Mouse (Mus musculus) cerebellum, adult 11-12 months (tissue): ENCODE measurements around the gene Luc7l.

Source experiments
- DNase-seq: peaks from one replicate; pipeline ENCODE4 v3.0.0; 2022

Luc7l gene

DNA sequence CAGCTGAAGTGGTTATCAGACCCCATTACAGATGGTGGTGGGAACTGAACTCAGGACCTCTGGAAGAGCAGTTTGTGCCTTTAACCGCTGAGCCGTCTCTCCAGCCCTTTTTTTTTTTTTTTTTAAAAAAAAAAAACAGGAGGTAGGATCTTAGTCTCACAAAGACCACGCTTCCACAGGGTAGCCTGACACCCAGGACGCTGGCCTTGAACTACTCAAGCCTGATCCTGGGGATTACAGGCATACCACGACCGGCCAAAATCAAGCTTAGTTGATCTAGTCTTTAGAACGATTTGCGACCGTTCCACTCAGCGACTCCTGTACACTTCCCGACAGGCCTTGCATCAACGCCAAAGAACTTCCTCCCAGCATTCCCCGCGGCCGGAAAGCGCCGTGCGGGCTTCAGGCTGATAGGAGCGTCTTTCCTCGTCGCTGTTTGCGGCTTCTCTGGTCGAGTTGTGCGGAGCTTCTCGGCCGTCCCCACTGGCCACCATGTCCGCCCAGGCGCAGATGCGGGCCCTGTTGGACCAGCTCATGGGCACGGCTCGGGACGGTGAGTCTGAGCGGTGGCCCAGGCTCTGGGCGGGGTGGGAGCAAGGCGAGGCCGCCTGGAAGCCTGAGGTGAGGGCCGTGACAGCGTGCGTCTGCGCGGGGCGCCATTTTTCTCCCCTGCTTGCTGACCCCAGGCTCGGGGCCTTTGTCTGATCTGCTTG, at the start of gene Luc7l:
Gene Luc7l (plus strand): TSS at position 358 of the 713 bp plus-strand sequence.
- DNase-seq = peak; percentile 91

- DNase-seq = peak; percentile 33
These were observed 49.3 kb upstream of the Luc7l start for GRCm38 (mm10) chr17:26203321-26203811.

DNA sequence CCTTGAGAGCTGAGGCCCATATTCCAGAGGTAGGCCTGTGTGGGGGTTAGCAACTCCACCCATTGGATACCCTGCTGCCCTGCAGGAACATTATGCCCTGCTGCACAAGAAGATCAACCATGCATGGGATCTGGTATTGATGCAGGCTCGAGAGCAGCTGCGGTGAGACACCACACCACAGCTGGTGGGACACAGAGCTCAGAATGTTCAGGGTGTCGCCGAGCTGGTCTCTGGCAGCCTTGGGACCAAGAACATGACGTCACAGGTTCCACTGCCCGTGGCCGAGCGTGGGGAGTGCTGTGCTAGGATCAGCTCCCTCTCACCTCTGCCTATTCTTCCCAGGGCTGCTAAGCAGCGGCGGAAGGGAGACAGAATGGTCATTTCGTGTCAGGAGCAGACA, 47.9 kb upstream of the Luc7l start:
- no peak for DNase-seq

- DNase-seq = no peak
These were observed 46.3 kb upstream of the Luc7l start for GRCm38 (mm10) chr17:26206392-26206791.

DNA sequence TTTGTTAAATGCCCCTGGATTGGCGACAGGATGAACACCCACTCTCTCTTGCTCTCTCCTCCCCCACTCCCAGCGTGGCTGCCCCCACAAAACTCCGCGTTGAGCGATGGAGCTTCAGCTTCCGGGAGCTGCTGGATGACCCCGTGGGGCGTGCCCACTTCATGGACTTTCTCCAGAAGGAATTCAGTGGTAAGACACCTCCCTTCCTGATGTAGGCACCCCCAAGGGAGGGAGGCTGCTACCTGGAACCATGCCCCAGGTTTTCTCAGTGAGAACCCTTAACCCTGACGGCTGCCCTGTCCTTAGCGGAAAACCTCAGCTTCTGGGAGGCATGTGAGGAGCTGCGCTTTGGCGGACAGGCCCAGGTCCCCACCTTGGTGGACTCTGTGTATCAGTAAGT, 45.0 kb upstream of the Luc7l start, which contains the start of gene Arhgdig:
Gene Arhgdig (minus strand): TSS at position 101 of the 400 bp plus-strand sequence.
- no peak for DNase-seq

GRCm38 (mm10) chr17:26212241-26212640, 40.5 kb upstream of the Luc7l start:
- DNase-seq = no peak

DNA sequence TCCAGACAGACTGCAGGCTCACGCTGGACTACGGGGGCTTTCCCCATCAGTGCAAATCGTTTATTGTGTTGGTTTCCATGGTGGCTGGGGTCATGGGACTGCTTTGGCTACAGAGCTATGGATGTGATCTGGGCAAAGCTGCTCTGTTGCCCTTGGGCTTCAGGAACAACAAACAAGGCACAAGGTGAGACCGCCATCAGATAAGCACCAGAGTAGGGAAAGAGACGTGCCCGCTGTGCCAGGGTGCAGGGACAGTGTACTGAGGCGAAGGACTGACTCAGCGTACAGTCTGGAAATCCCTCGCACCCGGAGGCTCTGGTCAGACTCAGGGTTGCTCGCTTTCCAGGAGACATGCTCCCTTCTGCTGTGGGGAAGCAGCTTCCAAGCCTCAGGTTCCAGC, 40.0 kb upstream of the Luc7l start:
- DNase-seq = no peak

DNA sequence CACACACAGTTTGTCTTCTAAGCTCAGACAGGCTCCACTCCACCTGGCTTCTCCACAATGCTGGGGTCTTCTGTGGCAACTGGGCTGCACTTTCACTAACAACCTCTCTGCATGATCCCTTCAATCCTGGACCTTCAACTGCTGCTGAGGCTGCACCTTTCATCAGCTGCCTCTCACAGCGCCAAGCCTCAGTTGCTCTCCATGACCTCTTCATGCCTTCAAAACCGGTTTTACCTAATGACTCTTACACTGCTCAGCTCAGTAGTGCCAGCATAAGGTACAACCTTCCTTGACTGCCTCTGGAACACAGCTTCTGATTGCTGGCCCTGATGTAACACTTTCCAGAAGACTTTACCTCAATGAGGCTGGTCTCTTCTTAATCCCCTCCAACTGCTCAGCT, 31.2 kb upstream of the Luc7l start:
- DNase-seq = no peak

- no peak for DNase-seq
These were observed 27.5 kb upstream of the Luc7l start for GRCm38 (mm10) chr17:26225150-26225549.

DNA sequence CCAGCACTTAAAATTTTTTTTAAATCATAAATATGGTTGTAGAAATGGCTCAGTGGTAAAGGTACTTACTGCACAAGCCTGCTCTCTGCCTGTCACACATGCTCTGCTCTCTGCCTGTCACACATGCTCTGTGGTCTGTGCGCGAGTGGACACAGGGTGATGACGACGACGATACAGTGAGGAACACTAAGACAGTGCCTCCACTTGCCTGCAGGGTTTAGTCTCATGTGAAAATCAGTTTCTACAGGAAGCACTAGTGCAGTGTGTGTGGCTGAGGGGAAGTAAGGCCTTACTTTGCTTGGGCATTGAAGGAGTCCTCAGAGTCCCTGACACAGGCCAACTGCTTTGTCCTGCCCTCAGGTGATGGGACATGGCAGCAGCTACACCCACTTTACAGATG, 22.9 kb upstream of the Luc7l start:
- no peak for DNase-seq

DNA sequence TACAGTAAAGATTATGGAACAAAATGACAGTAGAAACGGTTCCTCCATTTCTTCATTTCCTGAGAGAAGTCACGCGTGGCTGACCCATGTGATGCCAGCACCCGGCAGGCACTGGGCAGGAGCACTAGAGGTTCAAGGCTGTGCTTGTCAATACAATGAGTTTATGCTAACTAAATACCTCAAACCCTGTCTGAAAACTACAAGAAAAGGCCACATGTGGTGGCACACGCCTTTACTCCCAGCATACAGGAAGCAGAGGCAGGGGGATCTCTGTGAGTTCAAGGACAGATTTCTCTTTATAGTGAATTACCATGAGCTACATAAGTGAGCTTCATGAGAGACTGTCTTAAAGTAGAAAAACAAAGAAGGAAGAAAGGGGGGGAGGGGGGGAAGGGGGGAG, 21.5 kb upstream of the Luc7l start:
- DNase-seq = no peak

- no peak for DNase-seq
These were observed 19.8 kb upstream of the Luc7l start for GRCm38 (mm10) chr17:26232863-26233262.

- no peak for DNase-seq
These were observed 18.3 kb upstream of the Luc7l start for GRCm38 (mm10) chr17:26234386-26234785.

DNA sequence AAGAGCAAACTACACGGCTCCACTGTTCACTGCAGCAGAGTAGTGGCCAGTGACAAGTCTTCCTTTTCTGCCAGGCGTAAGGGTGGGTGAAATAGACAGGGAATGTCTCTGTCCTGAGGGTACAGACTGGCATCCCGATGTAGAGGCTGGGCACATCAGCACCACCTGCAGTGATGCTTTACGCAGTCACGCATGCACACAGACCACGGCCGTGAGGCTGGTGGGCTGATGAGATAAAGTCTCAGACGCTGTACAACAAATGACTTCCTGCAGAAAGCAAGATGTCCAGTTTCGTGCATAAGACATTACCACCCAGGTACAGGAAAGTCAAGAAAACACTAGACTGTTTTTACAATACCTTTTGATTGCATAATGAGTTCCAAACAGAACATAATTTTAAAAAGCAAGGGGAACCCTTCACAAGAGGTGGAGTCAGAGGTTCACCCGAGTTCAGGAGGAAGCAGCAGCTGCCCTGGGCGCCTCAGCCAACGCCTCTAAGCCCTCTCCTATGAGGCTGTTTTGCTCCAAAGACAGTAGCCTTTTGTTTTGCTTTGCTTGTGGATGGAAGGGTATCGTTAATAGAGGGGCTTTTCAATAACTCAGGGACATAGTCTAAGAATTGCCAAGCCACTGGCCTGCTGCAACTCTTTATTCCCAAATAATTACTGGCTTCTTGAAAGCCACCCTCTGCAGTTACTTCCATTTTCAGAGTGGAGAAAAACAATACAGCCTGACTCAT, 17.4 kb upstream of the Luc7l start:
- no peak for DNase-seq

DNA sequence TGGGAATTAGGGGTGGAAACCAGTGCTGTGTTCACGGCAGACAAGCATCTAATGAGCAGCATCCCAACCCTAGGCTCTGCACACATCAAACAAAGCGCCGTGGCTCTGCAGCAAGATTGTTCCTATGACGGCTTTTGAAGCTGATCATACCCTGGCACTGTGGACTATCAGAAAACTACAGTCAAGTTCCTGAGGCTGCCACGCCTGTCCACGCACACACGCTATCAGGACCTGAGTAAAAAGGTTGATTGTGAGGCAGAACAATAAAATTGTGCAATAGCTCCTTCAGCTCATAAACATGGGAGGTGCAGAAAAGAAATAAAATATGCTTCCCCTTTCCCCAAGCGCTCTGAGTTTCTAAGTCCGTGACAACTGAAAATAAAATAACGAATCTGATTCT, 15.0 kb upstream of the Luc7l start:
- DNase-seq = no peak

DNA sequence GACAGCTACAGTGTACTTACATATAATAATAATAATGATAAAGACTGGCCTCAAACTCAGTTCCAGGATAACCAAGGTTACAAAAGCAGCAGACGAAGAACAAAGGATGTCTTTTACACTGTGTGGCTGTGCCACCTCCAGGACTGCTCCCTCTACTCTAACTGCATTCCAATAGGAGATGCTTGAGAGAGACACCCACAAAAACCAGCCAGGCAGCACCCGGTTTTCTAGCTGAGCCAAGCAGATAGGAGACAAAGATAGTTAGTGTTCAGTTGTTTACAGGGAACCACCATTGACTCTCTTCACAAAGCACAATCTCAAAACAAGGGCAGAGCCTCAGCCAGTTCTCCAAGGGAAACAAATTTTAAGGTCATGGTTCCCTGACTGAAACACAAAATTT, 13.1 kb upstream of the Luc7l start:
- no peak for DNase-seq

GRCm38 (mm10) chr17:26240120-26240790, 12.4 kb upstream of the Luc7l start:
- DNase-seq = no peak

DNA sequence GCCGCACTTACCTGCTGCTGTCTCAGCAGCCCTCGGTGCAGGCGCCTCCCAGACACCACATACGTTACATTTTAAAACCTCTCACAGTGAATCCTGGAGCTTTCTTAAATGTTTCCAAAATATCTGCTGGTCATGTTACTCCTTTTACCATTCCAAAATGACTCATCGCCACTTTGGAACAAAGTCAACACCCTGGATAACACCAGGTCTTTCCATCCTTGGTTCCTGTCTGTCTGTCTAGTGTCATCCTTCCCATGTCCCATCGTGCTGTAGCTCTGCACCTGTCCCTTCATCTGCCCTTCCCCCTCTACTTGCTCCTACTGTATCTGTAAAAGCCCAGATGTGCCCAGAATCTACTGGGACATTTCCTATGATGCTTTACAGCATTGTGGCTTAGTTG, 11.7 kb upstream of the Luc7l start:
- DNase-seq = no peak

- DNase-seq = no peak
These were observed 9.1 kb upstream of the Luc7l start for GRCm38 (mm10) chr17:26243471-26244100.

DNA sequence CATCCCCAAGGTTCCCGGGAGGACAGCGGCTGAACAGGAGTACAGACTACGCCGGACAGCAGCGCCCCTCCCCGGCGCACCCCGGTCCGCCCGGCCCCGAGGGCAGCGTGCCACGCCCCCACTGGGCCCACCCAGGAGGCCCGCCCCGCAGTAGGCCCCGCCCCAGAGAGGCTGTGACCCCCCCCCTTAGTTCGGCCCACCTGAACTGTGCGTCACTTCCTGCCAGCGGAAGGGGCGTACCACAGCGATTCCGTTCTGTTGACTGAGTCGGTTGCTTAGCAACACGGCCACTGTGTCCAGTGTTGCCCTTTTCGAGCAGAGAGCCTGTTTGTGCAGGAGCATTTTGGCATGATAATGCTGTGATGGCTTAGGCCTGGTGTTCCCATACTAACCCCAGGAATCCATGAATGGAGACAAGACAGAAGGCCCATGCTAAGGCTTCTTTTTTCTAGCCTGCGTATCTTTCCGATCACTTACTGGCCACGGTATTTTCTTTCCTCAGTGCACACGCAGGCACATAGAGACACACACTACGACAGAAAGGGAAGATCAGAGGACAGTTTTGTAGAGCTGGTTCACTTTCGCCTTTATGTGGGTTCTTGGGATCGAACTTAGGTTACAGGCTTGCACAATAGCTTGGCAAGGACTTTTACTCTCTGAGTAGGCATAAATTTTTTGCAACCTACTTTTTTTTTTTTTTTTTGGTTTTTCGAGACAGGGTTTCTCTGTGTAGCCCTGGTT, 8.4 kb upstream of the Luc7l start, which contains the start of gene Fam234a:
Gene Fam234a (minus strand): TSS at position 142 of the 741 bp plus-strand sequence.
- DNase-seq = peak; percentile 93

- no peak for DNase-seq
These were observed 684 bp upstream of the Luc7l start for GRCm38 (mm10) chr17:26251886-26252538.

- no peak for DNase-seq
These were observed 703 bp downstream of the Luc7l start for GRCm38 (mm10) chr17:26253399-26253798.
